Mouse (Mus musculus): ENCODE results near the gene Itgb8.

Itgb8 gene

DNA sequence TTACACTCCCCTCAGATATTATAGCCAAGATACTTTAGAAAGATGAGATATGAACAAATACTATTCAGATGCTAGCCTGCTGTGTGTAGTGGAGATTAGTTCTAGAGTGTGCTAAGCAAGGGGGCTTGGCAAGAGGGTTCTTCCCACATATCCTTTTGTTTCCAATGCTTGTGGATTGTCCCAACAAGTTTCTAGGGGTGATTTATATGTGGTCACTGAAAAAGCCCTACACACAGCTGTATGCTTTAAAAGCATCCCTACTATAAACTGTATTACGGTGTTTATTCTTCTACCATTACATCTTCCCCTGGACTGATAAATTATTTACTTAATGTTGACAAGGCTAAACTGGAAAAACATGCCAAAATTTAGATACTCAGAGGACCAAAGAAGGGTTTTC is 92.6 kb downstream of the Itgb8 start:
- in situ Hi-C loops (cut with MboI, MseI) = no loop called here

DNA sequence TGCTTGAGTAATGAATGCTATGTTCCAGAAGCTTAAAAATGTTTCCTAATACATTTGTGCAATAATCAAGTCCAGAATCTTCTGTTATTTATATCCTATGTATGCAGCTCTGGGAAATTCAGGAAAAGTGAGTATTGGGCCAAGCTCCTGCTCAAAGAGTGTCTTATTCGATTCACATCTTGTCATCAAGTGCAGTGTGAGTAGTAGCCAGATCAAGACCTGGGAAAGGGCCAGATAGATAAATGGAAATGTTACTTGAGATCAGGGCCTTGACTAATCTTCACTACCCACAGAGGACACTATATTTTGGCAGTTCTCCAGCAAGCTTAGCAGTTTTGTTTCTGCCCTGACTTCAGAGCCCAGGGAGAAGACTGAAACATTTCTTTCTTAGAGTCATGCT is 100.7 kb downstream of the Itgb8 start:
- in situ Hi-C loops (cut with MboI, MseI) = no loop called here

DNA sequence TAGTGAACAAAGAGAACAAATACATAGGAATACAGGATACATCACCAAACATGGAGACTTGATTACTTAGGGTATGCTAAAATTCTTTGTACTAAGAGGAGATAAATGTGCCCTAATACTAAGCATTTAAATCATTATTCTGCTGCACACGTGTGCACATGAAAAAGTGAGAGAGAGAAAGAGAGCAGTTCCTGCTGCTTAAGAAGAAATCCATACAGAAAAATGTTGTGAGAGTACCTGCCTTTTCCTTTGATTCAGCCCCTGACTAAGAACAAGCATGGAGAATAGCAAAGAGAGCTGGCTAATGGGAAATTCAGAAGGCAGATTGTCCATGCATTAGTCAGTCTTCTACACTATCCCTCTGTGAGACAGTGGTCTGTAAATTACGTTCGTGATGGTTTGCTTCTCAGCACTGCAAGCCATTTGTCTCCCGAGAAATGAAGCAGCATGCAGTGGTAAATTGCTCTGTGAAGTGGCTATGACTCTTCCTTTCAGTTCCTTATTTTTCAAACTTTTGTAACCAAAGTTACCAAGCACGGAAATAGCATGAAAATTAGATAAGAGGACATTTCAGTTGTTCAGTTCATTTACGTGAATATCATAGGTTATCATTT is 125.0 kb downstream of the Itgb8 start:
- in situ Hi-C loops (cut with MboI, MseI) = no loop called here

DNA sequence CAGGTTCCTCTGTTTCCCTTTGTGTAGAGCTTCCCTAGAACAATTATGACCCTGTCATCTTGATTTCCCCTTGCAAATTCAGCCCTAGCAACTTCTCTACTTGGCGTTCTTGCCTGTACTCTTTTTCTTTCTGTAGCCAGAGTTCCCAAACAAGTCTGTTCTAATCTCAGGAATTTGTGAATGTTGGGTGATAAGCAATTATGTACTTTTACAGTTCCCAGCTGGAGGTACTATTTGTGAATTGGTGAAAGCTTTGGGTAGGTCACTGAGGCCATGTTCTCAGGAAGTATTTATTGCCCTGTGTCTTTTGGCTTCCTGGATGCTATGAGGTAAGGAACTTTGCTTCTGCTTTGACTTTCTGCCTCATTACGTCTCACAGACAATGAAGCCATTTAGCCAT is 128.5 kb downstream of the Itgb8 start:
- in situ Hi-C loops (cut with MboI, MseI) = no loop called here
